Mouse (Mus musculus) lung, embryonic 14.5 days (tissue): ENCODE results near the gene Ugt1a2. TPM values are rescaled to one million over a fixed set of nuclear protein-coding genes. Genes with fewer than 3 reads are reported as not detected.

Experiments
- ATAC-seq: fragments of 200-750 bp; cut with Nextera tagmentation; 2 replicates; pipeline ENCODE4 v1.8.0; 2017; ENCODE audit warnings: mild to moderate bottlenecking, moderate TSS enrichment, moderate library complexity; ENCODE audit not compliant: insufficient read depth
- DNase-seq: peaks from one replicate; pipeline ENCODE4 v3.0.0-alpha.2; 2015
- H3K27ac ChIP-seq: fragments of 300-500 bp; sonication (generic); 2 replicates; pipeline ENCODE4 v1.5.1; 2014; ENCODE audit warnings: low read depth, mild to moderate bottlenecking, moderate library complexity
- H3K27me3 ChIP-seq: fragments of 300-500 bp; sonication (generic); 2 replicates; pipeline ENCODE4 v1.6.1; 2014; ENCODE audit warnings: low read length, control low read depth; ENCODE audit not compliant: insufficient read depth
- H3K36me3 ChIP-seq: fragments of 300-500 bp; sonication (generic); 2 replicates; pipeline ENCODE4 v1.6.1; 2014; ENCODE audit warnings: control low read depth; ENCODE audit not compliant: insufficient read depth
- H3K4me1 ChIP-seq: fragments of 300-500 bp; sonication (generic); 2 replicates; pipeline ENCODE4 v1.6.1; 2014; ENCODE audit warnings: antibody characterized with exemption, control low read depth; ENCODE audit not compliant: insufficient read depth
- H3K4me2 ChIP-seq: fragments of 300-500 bp; sonication (generic); 2 replicates; pipeline ENCODE4 v1.6.1; 2014; ENCODE audit warnings: mild to moderate bottlenecking
- H3K4me3 ChIP-seq: fragments of 300-500 bp; sonication (generic); 2 replicates; pipeline ENCODE4 v1.5.1; 2014; ENCODE audit warnings: low read depth, low read length
- H3K9ac ChIP-seq: fragments of 300-500 bp; sonication (generic); 2 replicates; pipeline ENCODE4 v1.6.1; 2014
- H3K9me3 ChIP-seq: fragments of 300-500 bp; sonication (generic); 2 replicates; pipeline ENCODE4 v1.6.1; 2016; ENCODE audit warnings: low read depth, low read length, control low read depth
- CTCF ChIP-seq: IDR thresholded peaks from 2 replicates; pipeline ENCODE4 v1.5.1; 2016; ENCODE audit warnings: antibody characterized with exemption, low read depth
- WGBS: fragments of 180-500 bp; shearing (Covaris S2); extraction: QIAGEN DNeasy Blood & Tissue Kit; methylation state at CpG from one replicate; pipeline ENCODE4 v1.1.7; 2014; 5-methylcytosine and 5-hydroxymethylcytosine counted together
- polyA plus RNA-seq: library from polyadenylated mRNA; unstranded; fragments of >200 nt; fragmentation: Nextera tagmentation; extraction: Ambion mirVana; gene quantifications from 2 replicates; pipeline ENCODE4 v1.2.1, GENCODE M21; 2014

Gene Ugt1a2
- polyA plus RNA-seq, 1 experiment from 2014 or later = not detected

DNA sequence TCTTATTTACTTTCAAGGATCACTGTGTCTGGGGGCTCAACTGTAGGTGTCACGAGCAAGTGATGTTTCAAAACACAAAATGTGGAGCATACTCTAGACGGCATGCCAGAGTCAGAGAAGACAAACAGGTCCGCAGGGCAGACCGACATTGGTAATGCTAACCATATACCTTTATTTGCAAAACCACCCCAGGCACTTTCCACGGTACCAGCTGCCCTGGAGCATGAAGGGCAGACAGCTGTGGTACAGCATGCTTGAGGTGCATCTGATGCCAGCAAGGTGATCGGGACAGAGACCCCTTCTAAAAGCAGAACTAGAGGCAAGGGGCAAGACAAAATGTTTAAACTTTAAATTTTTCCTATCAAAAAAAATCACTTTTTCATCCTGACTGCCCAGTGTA, 62.6 kb downstream of the Ugt1a2 start:
- no peaks in the 10 kb centered on the region for H3K9me3 ChIP-seq
- H3K4me3 ChIP-seq = no peak overlapping the region
- no peak overlapping the region for H3K4me2 ChIP-seq
- peaks cover 84% of the 10 kb centered on the region for H3K36me3 ChIP-seq
- no peak overlapping the region for H3K9ac ChIP-seq
- H3K27me3 ChIP-seq = no peaks in the 10 kb centered on the region
- no peaks in the 10 kb centered on the region for H3K4me1 ChIP-seq
- WGBS = 71% methylated on average over 6 of the region's 6 CpGs
- DNase-seq (no peak), ATAC-seq (no peak)
- TF ChIP-seq CTCF = no peak
- H3K27ac ChIP-seq = no peak overlapping the region

- Histone ChIP-seq H3K9ac (no peak overlapping the region), H3K36me3 (peaks cover 93% of the 10 kb centered on the region), H3K4me2 (no peak overlapping the region), H3K4me3 (no peak overlapping the region), H3K4me1 (no peaks in the 10 kb centered on the region), H3K27me3 (no peaks in the 10 kb centered on the region), H3K27ac (no peak overlapping the region), H3K9me3 (no peaks in the 10 kb centered on the region)
- ATAC-seq (no peak), DNase-seq (no peak)
- TF ChIP-seq CTCF = no peak
- WGBS = 90% methylated on average over 5 of the region's 5 CpGs
Observed at GRCm38 (mm10) chr1:88263778-88264177, 63.4 kb downstream of the Ugt1a2 start.

DNA sequence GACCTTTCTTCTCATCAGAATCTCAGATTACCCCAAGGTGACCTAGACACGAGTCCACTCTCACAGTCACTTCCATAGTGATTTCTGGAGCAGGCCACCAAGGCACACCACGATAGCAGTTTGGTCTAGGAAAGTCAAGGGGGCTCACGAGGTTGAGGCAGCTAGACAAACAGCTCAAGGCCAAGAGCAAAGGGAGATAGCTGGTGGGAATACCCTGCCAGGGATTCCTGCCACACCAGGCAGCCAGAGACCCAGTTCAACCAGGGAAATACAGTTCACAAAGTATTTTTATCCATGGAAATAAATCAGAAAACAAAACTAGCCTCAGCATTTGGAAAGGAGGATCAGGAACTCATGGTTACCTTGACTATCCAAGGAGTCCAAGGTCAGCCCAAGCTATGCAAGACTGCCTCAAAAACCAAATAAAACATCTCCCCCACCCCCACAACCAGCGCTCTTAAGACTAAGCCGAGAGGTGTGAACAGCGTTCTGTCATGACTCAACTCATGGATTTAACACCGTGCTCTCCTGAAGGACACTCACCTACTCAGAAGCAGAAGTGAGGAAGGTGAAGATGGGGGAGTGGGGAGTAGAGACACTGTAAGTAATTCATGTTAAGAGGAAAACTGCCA, 64.0 kb downstream of the Ugt1a2 start:
- H3K36me3 ChIP-seq = peaks cover 98% of the 10 kb centered on the region
- H3K4me3 ChIP-seq = no peak overlapping the region
- H3K27me3 ChIP-seq = no peaks in the 10 kb centered on the region
- H3K9me3 ChIP-seq = no peaks in the 10 kb centered on the region
- no peak overlapping the region for H3K4me2 ChIP-seq
- TF ChIP-seq CTCF = no peak
- H3K9ac ChIP-seq = no peak overlapping the region
- 80% methylated on average over 7 of the region's 7 CpGs for WGBS
- DNase-seq (no peak), ATAC-seq (no peak)
- H3K4me1 ChIP-seq = no peaks in the 10 kb centered on the region
- no peak overlapping the region for H3K27ac ChIP-seq

GRCm38 (mm10) chr1:88264869-88265240, 64.5 kb downstream of the Ugt1a2 start:
- ATAC-seq = no peak
- no peak for DNase-seq

GRCm38 (mm10) chr1:88266123-88266522, 65.7 kb downstream of the Ugt1a2 start:
- Histone ChIP-seq H3K9ac (no peak overlapping the region), H3K4me2 (no peak overlapping the region), H3K4me1 (no peaks in the 10 kb centered on the region), H3K9me3 (no peaks in the 10 kb centered on the region), H3K4me3 (no peak overlapping the region), H3K27ac (no peak overlapping the region), H3K27me3 (no peaks in the 10 kb centered on the region), H3K36me3 (peaks cover 91% of the 10 kb centered on the region)
- no peak for TF ChIP-seq CTCF
- no peak for ATAC-seq
- 87% methylated on average over 13 of the region's 13 CpGs for WGBS
- no peak for DNase-seq

More at GRCm38 (mm10) chr1:88264869-88265240, 64.5 kb downstream of the Ugt1a2 start:
- Histone ChIP-seq H3K4me3 (no peak overlapping the region), H3K36me3 (peaks cover 100% of the 10 kb centered on the region), H3K4me1 (no peaks in the 10 kb centered on the region), H3K27ac (no peak overlapping the region), H3K27me3 (no peaks in the 10 kb centered on the region), H3K9ac (no peak overlapping the region), H3K4me2 (no peak overlapping the region), H3K9me3 (no peaks in the 10 kb centered on the region)
- WGBS = 72% methylated on average over 4 of the region's 4 CpGs
- no peak for TF ChIP-seq CTCF

GRCm38 (mm10) chr1:88267489-88267888, 67.1 kb downstream of the Ugt1a2 start:
- Histone ChIP-seq H3K9me3 (no peaks in the 10 kb centered on the region), H3K27me3 (no peaks in the 10 kb centered on the region), H3K4me1 (no peaks in the 10 kb centered on the region), H3K36me3 (peaks cover 91% of the 10 kb centered on the region), H3K4me2 (no peak overlapping the region), H3K27ac (no peak overlapping the region), H3K9ac (no peak overlapping the region), H3K4me3 (no peak overlapping the region)
- WGBS = 90% methylated on average over 6 of the region's 6 CpGs
- DNase-seq (no peak), ATAC-seq (no peak)
- TF ChIP-seq CTCF = no peak

DNA sequence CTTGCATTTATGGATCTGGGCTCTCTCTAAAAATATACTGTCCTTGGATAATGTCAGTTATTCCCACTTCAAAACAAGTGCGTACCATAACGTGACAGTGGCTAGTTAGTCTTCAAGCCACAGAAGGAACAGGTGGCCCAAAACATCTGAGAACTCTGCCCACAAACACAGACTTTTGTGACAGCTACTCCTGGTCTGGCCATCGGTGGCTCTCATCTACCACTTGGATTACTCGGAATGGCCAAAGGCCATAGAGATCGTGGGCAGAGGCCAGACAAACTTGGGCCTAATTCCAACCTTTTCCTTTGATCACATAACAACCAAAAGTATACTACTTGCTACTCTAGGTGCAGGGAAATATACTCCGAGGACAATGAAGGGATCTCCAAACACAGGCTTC, 67.7 kb downstream of the Ugt1a2 start:
- ATAC-seq (no peak), DNase-seq (no peak)
- no peaks in the 10 kb centered on the region for H3K9me3 ChIP-seq
- no peak overlapping the region for H3K27ac ChIP-seq
- H3K4me1 ChIP-seq = no peaks in the 10 kb centered on the region
- peaks cover 91% of the 10 kb centered on the region for H3K36me3 ChIP-seq
- no peak overlapping the region for H3K4me2 ChIP-seq
- TF ChIP-seq CTCF = no peak
- 85% methylated on average over 6 of the region's 6 CpGs for WGBS
- H3K27me3 ChIP-seq = no peaks in the 10 kb centered on the region
- no peak overlapping the region for H3K4me3 ChIP-seq
- no peak overlapping the region for H3K9ac ChIP-seq

Other genes starting within 250 kb of the Ugt1a2 start
- gene Usp40, start 192.1 kb upstream of the Ugt1a2 start, polyA plus RNA-seq = 35.6 and 36.7 TPM in 2 replicates
- not detected in 2 replicates for gene Ugt1a10, start 145.2 kb upstream of the Ugt1a2 start, polyA plus RNA-seq
- gene Ugt1a9, start 129.8 kb upstream of the Ugt1a2 start, polyA plus RNA-seq = not detected in 2 replicates
- gene Ugt1a8, start 112.8 kb upstream of the Ugt1a2 start, polyA plus RNA-seq = not detected in 2 replicates
- gene Ugt1a7c, start 105.5 kb upstream of the Ugt1a2 start, polyA plus RNA-seq = 1.5 and 1.7 TPM in 2 replicates
- gene Ugt1a6b, start 97.3 kb upstream of the Ugt1a2 start, polyA plus RNA-seq = 0.38 TPM in 1 of 2 replicates, not detected in the other
- gene Ugt1a6a, start 65.8 kb upstream of the Ugt1a2 start, polyA plus RNA-seq = 0.96 and 1.2 TPM in 2 replicates
- 0.08 TPM in 1 of 2 replicates, not detected in the other for gene Ugt1a5, start 34.6 kb upstream of the Ugt1a2 start, polyA plus RNA-seq
- gene Dnajb3, start 5.2 kb downstream of the Ugt1a2 start, polyA plus RNA-seq = 6.2 and 8.2 TPM in 2 replicates
- gene Ugt1a1, start 11.4 kb downstream of the Ugt1a2 start, polyA plus RNA-seq = 0.16 TPM in 1 of 2 replicates, not detected in the other
- gene Mroh2a, start 26.4 kb downstream of the Ugt1a2 start, polyA plus RNA-seq = 2.1 and 2.7 TPM in 2 replicates
- 215 and 225 TPM in 2 replicates for gene Hjurp, start 77.0 kb downstream of the Ugt1a2 start, polyA plus RNA-seq
- 0.18 TPM in 1 of 2 replicates, not detected in the other for gene Trpm8, start 77.1 kb downstream of the Ugt1a2 start, polyA plus RNA-seq
- gene Spp2, start 206.4 kb downstream of the Ugt1a2 start, polyA plus RNA-seq = 0.37 TPM in 1 of 2 replicates, not detected in the other